Mouse (Mus musculus) kidney, embryonic 15.5 days (tissue): ENCODE results near the gene Vac14. TPM values are rescaled to one million over a fixed set of nuclear protein-coding genes. Genes with fewer than 3 reads are reported as not detected.
A peak's percentile ranks its signal among the peaks of the same experiment; 100 is the strongest.

ENCODE experiments used
- ATAC-seq: fragments of 200-750 bp; cut with Nextera tagmentation; replicated peaks from 2 replicates; pipeline ENCODE4 v1.8.0; 2017; ENCODE audit warnings: moderate TSS enrichment; ENCODE audit not compliant: low FRiP score
- H3K27ac ChIP-seq: fragments of 300-500 bp; sonication (generic); 2 replicates; pipeline ENCODE4 v1.5.1; 2015; ENCODE audit warnings: mild to moderate bottlenecking, inconsistent platforms
- H3K27me3 ChIP-seq: fragments of 300-500 bp; sonication (generic); 2 replicates; pipeline ENCODE4 v1.6.1; 2015; ENCODE audit warnings: inconsistent platforms
- H3K36me3 ChIP-seq: fragments of 300-500 bp; sonication (generic); 2 replicates; pipeline ENCODE4 v1.6.1; 2015; ENCODE audit warnings: inconsistent platforms
- H3K4me1 ChIP-seq: fragments of 300-500 bp; sonication (generic); 2 replicates; pipeline ENCODE4 v1.6.1; 2015; ENCODE audit warnings: inconsistent platforms
- H3K4me2 ChIP-seq: fragments of 300-500 bp; sonication (generic); 2 replicates; pipeline ENCODE4 v1.6.1; 2015; ENCODE audit warnings: moderate library complexity, mild to moderate bottlenecking, inconsistent platforms
- H3K4me3 ChIP-seq: fragments of 300-500 bp; sonication (generic); replicated peaks from 2 replicates; pipeline ENCODE4 v1.5.1; 2015; ENCODE audit warnings: mild to moderate bottlenecking, inconsistent platforms
- H3K9ac ChIP-seq: fragments of 300-500 bp; sonication (generic); 2 replicates; pipeline ENCODE4 v1.6.1; 2015; ENCODE audit warnings: mild to moderate bottlenecking, inconsistent platforms
- H3K9me3 ChIP-seq: fragments of 300-500 bp; sonication (generic); replicated peaks from 2 replicates; pipeline ENCODE4 v1.6.1; 2016; ENCODE audit warnings: inconsistent platforms
- WGBS: fragments of 180-500 bp; shearing (Covaris S2); methylation state at CpG from one replicate; pipeline ENCODE4 v1.1.7; 2015; ENCODE audit warnings: mixed read lengths; 5-methylcytosine and 5-hydroxymethylcytosine counted together
- polyA plus RNA-seq: library from polyadenylated mRNA; unstranded; fragments of >200 nt; fragmentation: Nextera tagmentation; extraction: Ambion mirVana; gene quantifications from 2 replicates; pipeline ENCODE4 v1.2.1, GENCODE M21; 2015

Gene Vac14
- polyA plus RNA-seq, 1 experiment from 2014 or later: 23.3 TPM

DNA sequence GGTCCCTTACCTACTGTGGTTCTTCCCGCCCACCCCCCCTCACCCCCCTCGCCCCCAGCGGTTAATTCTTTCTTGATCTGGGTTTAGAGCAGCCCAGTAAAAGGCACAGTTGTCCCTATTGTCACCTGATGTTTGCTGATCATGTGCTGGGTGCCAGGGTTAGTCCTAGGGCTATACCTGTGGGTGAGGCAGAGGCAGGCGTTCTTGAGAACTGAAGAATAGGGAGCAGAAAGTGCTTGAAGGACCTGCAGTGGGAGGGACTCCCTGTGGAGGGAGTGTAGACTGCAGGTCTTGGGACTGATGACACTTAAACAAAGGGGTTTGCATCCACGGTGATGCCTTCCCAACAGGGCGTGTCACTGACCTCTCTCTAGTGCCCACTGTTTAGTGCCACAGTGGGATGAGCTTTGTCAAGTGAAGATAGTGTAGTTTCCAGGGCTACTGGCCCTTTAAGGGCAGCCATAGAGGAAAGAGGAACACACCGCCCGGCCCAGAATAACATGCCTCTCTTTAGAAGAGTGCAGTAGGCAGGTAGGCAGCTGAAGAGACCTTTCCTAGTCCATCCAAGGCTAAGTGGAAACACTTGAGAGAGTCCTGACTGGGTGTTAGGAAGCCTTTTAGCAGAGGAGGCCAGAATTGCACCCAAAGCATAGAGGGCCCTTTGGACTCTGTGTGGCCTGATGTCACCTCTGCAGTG is 51.7 kb downstream of the Vac14 start:
- H3K27me3 ChIP-seq: no peaks in the 10 kb centered on the region
- no peak for ATAC-seq
- no peak overlapping the region for H3K9ac ChIP-seq
- peaks cover 12% of the 10 kb centered on the region for H3K4me1 ChIP-seq
- WGBS: 68% methylated on average over 8 of the region's 8 CpGs
- H3K9me3 ChIP-seq: no peaks in the 10 kb centered on the region
- H3K27ac ChIP-seq: no peak overlapping the region
- no peak overlapping the region for H3K4me3 ChIP-seq
- peaks cover 21% of the 10 kb centered on the region for H3K36me3 ChIP-seq
- no peak overlapping the region for H3K4me2 ChIP-seq

DNA sequence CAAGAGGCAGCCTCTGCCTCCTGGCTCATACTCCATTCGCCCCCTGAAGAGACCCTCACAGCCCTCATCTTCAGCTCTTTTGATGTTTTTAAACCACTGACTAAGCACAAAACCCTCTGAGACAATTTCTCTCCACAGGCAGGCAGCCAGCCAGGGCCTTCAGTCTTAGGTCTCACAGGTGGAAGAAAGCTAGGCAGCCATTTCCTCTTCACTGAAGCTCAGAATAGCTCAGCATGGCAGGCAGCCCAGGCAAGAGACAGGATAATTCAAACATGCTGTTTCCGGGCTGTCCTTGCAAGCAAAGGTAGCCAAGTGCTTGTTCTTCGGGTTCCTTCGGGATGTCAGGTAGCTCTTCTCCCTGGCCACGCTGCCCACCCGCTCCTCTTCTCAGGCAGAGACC is 52.9 kb downstream of the Vac14 start:
- H3K4me2 ChIP-seq: no peak overlapping the region

DNA sequence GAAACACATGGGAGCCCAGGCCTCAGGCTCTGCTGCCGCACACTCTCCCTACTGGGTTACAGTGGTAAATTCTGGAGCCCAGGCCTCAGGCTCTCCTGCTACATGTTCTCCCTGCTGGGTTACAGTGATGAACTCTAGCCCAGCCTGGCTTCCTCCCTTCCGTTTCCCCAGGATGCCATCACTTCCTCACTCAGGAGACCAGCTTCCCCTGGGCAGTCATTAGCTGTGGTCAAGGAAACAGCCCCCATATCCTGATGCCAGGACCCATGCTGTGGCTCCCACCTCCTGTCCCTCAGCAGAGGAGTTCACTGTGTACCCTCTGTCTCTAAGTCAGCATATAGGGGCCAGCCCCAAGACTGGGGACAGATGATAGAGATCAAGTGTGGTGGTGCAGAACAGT is 53.7 kb downstream of the Vac14 start:
- H3K9me3 ChIP-seq: no peaks in the 10 kb centered on the region
- peak; percentile 55; the same call in 1 of the 2 replicates for ATAC-seq

More for the DNA sequence above, 52.9 kb downstream of the Vac14 start:
- H3K9me3 ChIP-seq: no peaks in the 10 kb centered on the region
- peaks cover 28% of the 10 kb centered on the region for H3K36me3 ChIP-seq
- H3K4me3 ChIP-seq: no peak overlapping the region
- H3K4me1 ChIP-seq: peaks cover 11% of the 10 kb centered on the region; the same call in 1 of the 2 replicates
- no peak for ATAC-seq
- H3K27ac ChIP-seq: peak overlapping the region; percentile 79
- H3K9ac ChIP-seq: no peak overlapping the region
- WGBS: 84% methylated on average over 6 of the region's 6 CpGs
- no peaks in the 10 kb centered on the region for H3K27me3 ChIP-seq

DNA sequence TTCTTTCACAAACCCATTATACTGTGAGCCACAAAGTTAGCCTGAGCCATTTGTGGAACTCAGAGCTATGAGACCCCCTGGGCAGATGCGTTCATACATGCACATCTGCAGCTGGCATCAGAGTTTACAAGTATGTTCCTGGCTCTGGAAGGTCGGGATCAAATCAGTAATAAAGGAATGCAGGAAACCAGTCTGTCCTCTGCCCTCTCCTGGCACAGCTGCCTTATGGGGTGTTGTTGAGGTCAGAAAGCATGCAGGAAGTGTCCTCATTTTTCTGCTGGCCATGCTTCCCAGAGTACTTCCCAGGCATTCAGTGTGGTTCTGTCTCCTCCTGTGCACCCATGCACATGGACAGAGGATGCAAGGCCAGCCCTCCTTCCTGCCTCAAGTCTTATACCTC is 54.8 kb downstream of the Vac14 start:
- H3K4me2 ChIP-seq: no peak overlapping the region
- no peak for ATAC-seq
- peak overlapping the region; percentile 79 for H3K27ac ChIP-seq
- H3K9me3 ChIP-seq: no peaks in the 10 kb centered on the region
- peaks cover 11% of the 10 kb centered on the region; the same call in 1 of the 2 replicates for H3K4me1 ChIP-seq
- no peak overlapping the region for H3K9ac ChIP-seq
- no peaks in the 10 kb centered on the region for H3K27me3 ChIP-seq
- H3K4me3 ChIP-seq: no peak overlapping the region
- H3K36me3 ChIP-seq: peaks cover 32% of the 10 kb centered on the region
- 72% methylated on average over 2 of the region's 2 CpGs for WGBS

More for the DNA sequence above, 53.7 kb downstream of the Vac14 start:
- peak overlapping the region; percentile 79 for H3K27ac ChIP-seq
- H3K4me3 ChIP-seq: no peak overlapping the region
- H3K36me3 ChIP-seq: peaks cover 32% of the 10 kb centered on the region
- WGBS: 90% methylated on average over 2 of the region's 2 CpGs
- no peak overlapping the region for H3K4me2 ChIP-seq
- H3K4me1 ChIP-seq: peaks cover 11% of the 10 kb centered on the region; the same call in 1 of the 2 replicates
- no peak overlapping the region for H3K9ac ChIP-seq
- H3K27me3 ChIP-seq: no peaks in the 10 kb centered on the region

DNA sequence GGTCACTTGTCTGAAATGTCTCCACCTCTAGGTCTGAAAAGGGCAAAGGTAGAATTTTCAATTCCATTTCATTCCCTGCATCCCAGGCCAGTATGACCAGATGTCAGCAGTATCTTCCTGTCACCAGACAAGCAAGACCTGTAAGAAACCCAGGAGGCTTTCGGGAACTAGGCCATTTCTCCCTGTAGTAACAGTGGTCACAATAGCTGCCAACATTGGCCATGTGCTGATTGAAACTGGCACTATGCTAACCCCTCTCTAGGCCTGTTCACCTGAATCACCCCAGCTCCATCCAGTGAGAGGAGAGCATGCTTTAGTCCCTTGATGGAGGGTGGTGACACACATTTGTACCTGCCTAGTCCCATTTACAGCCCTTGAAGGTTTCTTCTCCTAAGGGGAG is 56.2 kb downstream of the Vac14 start:
- Histone ChIP-seq H3K4me3 (no peak overlapping the region), H3K4me1 (peaks cover 11% of the 10 kb centered on the region; the same call in 1 of the 2 replicates), H3K4me2 (no peak overlapping the region), H3K27ac (no peak overlapping the region), H3K9me3 (no peaks in the 10 kb centered on the region), H3K27me3 (no peaks in the 10 kb centered on the region), H3K36me3 (peaks cover 32% of the 10 kb centered on the region), H3K9ac (no peak overlapping the region)
- WGBS: 95% methylated on average over 1 of the region's 1 CpGs
- ATAC-seq: no peak

DNA sequence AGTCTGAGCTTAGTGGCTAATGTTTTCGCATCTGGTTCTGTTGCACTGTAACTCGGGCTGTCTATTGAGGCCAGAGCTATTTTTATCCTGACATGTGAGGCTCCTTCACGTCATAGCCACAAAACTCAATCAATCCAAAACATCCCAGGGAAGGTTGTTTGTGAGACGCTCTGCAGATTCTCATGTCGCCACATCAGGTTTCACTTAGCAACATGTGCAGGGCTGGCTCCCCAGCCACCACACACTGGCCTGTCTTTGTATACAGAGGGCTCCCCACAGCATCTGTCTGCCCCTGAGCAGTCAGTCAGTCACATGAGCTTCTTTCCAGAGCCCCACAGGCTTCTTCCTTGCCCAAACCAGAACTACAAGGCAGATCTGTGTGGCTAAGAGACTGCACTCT is 58.3 kb downstream of the Vac14 start:
- Histone ChIP-seq H3K36me3 (peaks cover 23% of the 10 kb centered on the region), H3K27ac (no peak overlapping the region; the same call in 1 of the 2 replicates), H3K9me3 (no peaks in the 10 kb centered on the region), H3K27me3 (no peaks in the 10 kb centered on the region), H3K4me3 (no peak overlapping the region), H3K4me2 (no peak overlapping the region), H3K9ac (no peak overlapping the region), H3K4me1 (no peaks in the 10 kb centered on the region)
- ATAC-seq: no peak
- WGBS: 72% methylated on average over 5 of the region's 5 CpGs

DNA sequence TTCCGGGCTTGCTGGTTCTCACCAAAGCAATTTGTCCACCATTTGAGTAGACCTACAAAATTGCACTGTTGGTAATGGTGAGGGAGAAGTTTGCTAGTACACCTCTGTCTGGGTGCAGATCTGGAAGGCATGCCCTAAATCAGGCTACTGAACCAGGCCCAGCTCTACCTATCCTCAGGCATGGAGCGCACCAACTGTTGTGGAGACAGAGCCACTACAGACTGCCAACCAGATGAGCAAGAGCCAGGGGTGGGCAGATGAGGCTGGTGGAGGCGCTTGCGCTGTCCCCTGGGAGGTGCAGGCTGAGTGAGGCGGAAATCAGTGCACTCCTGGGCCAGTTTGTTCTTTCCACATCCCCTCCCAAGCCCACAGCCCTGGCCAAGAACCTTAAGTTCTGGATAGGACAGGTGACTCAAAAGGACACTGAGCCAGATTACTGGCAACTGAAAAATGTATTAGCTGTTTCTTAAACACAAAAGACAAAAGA is 58.8 kb downstream of the Vac14 start:
- H3K4me3 ChIP-seq: no peak overlapping the region
- H3K4me1 ChIP-seq: no peaks in the 10 kb centered on the region
- peaks cover 23% of the 10 kb centered on the region for H3K36me3 ChIP-seq
- no peaks in the 10 kb centered on the region for H3K27me3 ChIP-seq
- no peak overlapping the region for H3K4me2 ChIP-seq
- WGBS: 90% methylated on average over 5 of the region's 5 CpGs
- H3K9ac ChIP-seq: no peak overlapping the region
- no peak for ATAC-seq
- H3K9me3 ChIP-seq: no peaks in the 10 kb centered on the region
- H3K27ac ChIP-seq: no peak overlapping the region

DNA sequence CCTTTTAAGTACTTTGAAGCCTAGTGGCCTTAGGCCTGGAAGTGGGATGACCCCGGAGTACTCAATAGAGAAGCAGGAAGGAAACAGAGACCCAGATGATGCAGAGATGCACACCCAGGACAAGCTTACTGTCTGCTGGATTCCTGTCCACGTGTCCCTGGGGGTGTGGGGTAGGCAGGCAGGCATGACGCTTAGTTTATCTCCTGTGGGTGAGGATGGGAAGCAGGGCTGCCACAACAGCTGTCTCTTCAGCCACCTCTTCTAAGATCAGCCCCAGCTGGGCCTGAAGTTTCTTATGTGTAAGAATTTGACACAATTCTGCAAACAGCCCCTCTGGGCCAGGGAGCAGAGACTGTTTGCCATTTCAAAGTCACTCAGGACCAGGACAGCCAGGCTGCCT is 60.6 kb downstream of the Vac14 start:
- ATAC-seq: no peak
- H3K27ac ChIP-seq: no peak overlapping the region
- 45% methylated on average over 3 of the region's 3 CpGs for WGBS

DNA sequence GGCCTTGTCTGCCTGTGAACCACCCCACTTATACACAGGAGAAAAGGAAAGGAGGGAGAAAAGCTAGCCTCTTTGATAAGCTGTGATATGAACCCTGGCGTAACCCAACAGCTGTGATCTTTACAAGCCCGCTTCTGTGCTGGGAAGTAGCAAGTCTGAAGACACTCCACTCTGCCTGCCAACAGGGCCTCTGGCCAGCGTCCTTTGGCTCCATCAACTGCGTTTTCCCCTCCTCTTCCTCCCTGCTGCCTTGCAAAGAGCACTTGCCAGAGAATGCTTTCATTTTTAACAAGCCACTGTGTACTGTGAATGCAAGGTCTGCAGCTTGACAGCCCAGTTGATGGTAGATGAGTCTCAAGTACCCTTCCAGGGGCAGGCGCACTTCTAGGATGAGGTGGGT is 69.3 kb downstream of the Vac14 start:
- no peak overlapping the region for H3K4me3 ChIP-seq
- H3K4me1 ChIP-seq: no peaks in the 10 kb centered on the region
- H3K9ac ChIP-seq: no peak overlapping the region
- H3K36me3 ChIP-seq: peaks cover 38% of the 10 kb centered on the region
- no peaks in the 10 kb centered on the region for H3K27me3 ChIP-seq
- H3K4me2 ChIP-seq: no peak overlapping the region
- ATAC-seq: no peak
- 83% methylated on average over 5 of the region's 5 CpGs for WGBS
- no peaks in the 10 kb centered on the region for H3K9me3 ChIP-seq
- H3K27ac ChIP-seq: no peak overlapping the region; the same call in 1 of the 2 replicates

More for the DNA sequence above, 60.6 kb downstream of the Vac14 start:
- H3K4me3 ChIP-seq: no peak overlapping the region
- H3K4me1 ChIP-seq: no peaks in the 10 kb centered on the region
- H3K36me3 ChIP-seq: peaks cover 36% of the 10 kb centered on the region
- H3K4me2 ChIP-seq: no peak overlapping the region
- H3K9ac ChIP-seq: no peak overlapping the region
- no peaks in the 10 kb centered on the region for H3K9me3 ChIP-seq
- no peaks in the 10 kb centered on the region for H3K27me3 ChIP-seq

DNA sequence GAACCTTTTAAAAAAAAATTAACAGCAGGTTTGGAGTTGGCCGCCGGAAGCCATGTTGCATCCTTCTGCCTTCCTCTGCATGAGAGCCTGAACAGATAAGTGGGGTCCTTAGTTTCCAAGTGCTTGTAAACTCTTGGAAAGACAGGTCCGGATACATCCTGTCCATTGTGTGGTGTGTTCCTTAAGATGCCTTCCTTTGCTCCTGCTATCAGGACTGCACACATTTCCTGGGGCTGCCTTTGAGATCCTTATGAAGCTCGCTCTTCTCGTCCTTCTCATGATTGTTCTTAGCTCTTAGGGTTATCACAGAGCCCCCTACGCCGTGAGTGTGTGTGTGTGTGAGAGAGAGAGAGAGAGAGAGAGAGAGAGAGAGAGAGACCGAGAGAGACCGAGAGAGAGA is 71.6 kb downstream of the Vac14 start:
- Histone ChIP-seq H3K9ac (no peak overlapping the region), H3K27me3 (no peaks in the 10 kb centered on the region), H3K27ac (0 out of 2 replicates have a peak overlapping the region, but pooled peaks have one; percentile 48), H3K4me1 (no peaks in the 10 kb centered on the region), H3K36me3 (peaks cover 22% of the 10 kb centered on the region), H3K9me3 (no peaks in the 10 kb centered on the region), H3K4me3 (no peak overlapping the region), H3K4me2 (no peak overlapping the region)
- peak; percentile 43; the same call in 1 of the 2 replicates for ATAC-seq
- WGBS: 83% methylated on average over 9 of the region's 9 CpGs

DNA sequence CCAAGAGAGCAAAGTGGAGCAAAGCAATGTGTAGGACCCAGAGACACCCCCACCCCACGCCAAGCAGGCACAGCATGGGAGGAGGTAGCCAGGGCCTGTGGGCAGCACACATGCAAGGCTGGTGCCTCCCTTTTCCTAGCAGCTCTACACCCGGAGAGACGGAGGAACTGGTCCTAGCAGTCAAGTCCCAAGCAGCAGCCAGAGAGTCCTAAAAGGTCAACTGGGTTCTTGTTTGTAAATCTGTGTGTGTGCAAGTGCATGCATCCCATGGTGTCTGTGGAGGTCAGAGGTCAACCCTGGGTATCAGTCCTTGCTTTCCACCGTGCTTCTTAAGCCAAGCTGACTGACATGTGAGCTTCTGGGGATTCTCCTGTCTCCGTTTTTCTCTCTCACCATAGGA is 75.8 kb downstream of the Vac14 start:
- Histone ChIP-seq H3K4me1 (peaks cover 4% of the 10 kb centered on the region; the same call in 1 of the 2 replicates), H3K9me3 (no peaks in the 10 kb centered on the region), H3K4me2 (no peak overlapping the region), H3K4me3 (no peak overlapping the region), H3K27me3 (no peaks in the 10 kb centered on the region), H3K36me3 (peaks cover 21% of the 10 kb centered on the region; the same call in 1 of the 2 replicates), H3K9ac (no peak overlapping the region), H3K27ac (no peak overlapping the region)
- no peak for ATAC-seq
- WGBS: 80% methylated on average over 5 of the region's 5 CpGs

DNA sequence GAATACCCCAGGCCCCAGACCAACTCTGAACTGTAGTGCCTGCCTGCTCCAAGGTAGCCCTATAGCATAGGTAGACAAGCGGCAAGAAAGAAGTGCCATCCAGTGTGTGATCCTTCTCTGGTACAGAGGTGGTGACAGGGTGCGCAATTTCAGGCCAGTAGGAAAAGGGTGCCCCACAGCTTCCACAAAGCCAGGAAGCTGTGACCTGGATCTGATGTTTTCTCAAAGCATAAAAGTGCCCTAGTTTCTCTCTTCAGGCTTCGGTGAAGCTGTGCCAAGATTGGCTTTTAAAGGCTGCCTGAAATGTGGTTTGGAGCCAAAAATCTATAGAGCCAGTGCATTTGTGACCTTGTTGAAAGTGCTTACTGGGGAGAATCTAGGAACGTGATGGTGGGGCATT is 76.4 kb downstream of the Vac14 start:
- 0 out of 2 replicates have a peak overlapping the region, but pooled peaks have one; percentile 2 for H3K27ac ChIP-seq
- H3K4me1 ChIP-seq: peaks cover 4% of the 10 kb centered on the region; the same call in 1 of the 2 replicates
- no peaks in the 10 kb centered on the region for H3K27me3 ChIP-seq
- ATAC-seq: no peak
- H3K9me3 ChIP-seq: no peaks in the 10 kb centered on the region
- 76% methylated on average over 4 of the region's 4 CpGs for WGBS
- peaks cover 24% of the 10 kb centered on the region; the same call in 1 of the 2 replicates for H3K36me3 ChIP-seq
- H3K9ac ChIP-seq: no peak overlapping the region
- no peak overlapping the region for H3K4me3 ChIP-seq
- no peak overlapping the region for H3K4me2 ChIP-seq
